Mouse (Mus musculus) cerebellum, postnatal 36 days (tissue): ENCODE measurements at regions not wholly inside any gene's neighbourhood (a gene's known extent, or its start where the extent isn't known, plus 50 kb on each side); places are given as distances from the start of the nearest gene placed in this dataset.

Experiments
- DNase-seq, 2 experiments: peaks; one replicate each; pipeline ENCODE4 v3.0.0; 2021 to 2022; ENCODE audit warnings: mixed read lengths in 2 of 2

DNA sequence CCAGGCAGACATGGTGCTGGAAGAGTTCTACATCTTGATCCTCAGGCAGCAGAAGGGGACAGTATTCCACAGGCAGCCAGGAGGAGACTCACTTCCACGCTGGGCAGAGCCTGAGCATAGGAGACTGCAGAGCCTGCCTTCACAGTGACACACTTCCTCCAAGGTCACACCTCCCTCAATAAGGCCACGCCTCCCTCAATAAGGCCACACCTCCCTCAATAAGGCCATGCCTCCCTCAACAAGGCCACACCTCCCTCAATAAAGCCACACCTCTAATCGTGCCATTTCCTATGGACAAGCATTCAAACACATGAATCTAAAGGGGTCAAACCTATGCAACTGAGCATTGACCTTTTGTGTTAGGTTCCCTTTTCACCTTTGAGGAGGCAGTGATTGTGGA is 88.5 kb upstream of the Mphosph6 start:
- DNase-seq: no peak

DNA sequence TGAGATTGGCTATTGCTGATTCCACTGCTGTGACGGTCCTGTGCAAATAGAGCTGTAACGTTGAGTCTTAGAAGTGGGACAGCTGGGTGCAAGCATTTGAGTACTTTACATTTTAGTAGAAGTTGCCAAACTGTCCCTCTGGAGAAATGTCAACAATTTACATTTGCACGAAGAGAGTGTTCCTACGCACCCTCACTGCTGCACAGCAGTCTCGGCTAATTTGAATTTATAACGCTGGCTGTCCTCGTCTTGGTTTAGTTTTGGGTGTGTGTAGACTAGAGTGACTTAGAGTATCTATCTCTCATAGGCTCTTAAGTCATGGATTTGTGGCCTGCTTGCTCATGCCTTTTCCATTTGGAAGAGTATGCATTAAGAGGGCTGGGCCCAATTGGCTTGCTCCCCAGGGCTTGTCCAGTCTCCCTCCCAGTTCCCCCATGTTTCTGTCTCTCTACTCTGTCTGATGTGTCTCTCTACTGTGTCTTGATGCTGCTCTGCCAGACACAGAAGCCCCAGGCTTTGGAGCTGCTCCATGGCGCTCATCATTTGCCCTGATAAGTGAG is 79.8 kb upstream of the Mphosph6 start:
- no peak for DNase-seq

DNA sequence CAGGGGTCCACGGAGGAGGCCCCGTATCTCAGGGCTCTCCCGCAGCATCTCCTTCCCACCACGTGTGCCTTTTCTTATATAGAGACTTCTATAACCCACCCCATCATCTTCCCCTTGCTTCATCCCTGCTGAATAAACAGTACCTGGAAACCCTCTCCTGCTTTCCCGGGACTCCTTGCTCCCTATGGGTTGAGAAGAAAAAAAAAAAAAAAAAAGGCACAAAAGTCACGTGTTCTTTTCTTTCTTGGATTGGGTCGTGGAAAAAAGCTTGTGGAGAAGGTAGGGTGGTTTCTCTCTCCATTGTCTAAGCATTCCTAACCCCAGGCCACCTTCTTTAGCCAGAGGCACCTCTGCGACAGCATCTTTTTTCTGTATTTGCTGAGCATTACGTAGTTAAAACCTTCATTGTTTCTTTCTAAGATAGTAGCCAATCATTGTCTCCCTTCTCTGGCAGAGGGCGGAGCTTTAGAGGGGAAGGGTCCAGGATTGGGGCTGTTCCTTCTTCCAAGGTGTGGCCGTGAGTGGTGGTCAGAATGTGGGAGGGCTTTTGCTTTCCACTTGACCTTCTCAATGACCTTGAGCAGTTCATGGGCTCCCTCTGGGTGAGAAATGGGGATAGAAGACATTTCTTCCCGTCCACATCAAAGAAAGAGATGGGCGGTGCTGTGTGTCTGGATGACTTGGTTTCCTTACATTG is 78.7 kb upstream of the Mphosph6 start:
- no peak for DNase-seq

DNA sequence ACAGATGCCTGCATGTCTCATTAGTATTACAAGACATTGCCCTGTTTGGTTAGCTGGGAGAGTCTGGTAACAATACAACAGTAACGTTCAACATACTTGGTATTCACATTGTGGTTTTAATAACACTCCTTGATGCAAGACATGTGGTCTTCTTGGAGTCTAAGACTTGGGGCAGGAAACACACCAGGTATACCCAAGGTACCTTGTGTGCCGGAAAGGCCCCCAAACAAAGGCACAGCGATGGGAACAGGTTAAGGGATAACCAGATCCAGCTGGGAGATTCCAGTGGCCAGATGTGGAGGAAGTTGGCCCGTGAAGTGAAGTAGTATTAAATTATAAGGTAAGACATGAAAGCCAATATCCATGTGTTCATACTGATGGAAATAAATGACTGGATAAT is 71.9 kb upstream of the Mphosph6 start:
- no peak for DNase-seq

DNA sequence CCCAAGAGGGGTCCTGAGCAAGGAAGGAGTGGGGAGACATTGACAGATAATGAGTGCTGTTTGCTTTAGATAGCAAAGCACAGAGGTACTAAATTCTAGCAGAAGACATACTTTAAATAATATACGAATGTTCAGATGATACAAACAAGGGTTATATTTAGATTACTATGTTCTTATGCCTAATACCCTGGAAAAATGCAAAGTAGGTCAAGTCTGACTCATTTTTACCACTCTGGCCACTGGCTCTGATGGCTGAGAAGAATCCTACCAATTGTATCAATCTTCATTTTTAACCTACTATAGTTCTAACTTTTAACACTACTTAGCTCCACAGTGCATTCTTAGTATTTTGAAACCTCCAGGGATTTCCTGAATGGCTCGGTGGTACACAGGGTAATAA is 65.4 kb upstream of the Mphosph6 start:
- DNase-seq: no peak

DNA sequence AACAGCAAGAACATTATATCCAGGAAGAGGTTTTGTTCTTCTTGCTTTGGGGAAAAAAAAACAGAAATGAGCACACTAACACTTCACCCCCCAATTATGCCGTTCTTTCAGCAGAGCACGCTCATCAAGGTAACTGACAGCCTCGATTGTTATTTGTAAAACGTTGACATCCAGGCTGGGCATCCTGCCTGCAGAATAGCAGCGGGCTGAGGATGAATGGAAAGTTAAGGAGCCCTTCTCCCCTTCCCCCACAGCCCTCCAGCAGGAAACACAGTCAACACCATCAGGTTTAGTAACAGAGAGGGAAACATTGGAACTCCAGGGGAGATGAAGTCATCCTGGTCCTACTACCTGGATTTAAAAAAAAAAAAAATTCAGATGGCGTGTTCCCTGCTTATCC is 63.3 kb upstream of the Mphosph6 start:
- no peak for DNase-seq

DNA sequence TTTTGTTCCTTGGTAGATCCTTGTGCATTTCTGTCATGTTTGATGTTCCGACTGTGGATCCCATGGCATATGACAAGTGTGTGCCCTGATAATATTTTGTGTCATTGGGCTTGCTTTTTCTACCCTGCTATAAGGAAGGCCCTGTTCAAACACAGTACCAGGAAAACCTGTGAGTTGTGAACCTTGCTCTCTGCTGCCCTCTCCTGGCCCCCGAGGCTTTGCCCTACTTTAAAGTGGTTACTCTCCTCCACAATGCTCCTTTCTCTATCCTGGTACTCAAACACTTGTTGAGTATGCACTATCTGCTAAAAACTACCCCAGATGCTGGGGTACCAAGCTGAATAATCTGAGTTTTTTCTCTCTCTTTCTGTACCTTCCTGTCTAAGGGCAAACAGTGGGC is 62.1 kb upstream of the Mphosph6 start:
- DNase-seq: peak; percentile 31 to 33

DNA sequence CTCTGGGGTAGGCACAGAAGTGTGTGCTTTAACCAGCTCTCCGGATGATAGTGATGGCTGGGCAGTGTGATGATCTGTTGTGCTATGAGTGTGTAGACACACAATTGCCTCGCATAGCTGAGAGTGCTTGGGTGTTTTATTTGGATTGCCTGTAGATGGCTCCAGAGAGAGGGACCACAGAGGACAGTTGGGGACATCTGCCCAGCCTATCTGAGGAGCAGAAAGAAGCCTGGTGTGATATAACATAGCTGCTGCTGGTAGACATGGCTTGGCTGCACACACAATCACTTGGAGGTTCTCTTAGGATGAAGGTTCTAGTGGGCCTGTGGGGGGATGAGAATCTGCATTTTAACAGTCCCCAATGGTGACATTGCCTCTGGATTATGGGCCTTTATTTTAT is 60.6 kb upstream of the Mphosph6 start:
- no peak for DNase-seq

DNA sequence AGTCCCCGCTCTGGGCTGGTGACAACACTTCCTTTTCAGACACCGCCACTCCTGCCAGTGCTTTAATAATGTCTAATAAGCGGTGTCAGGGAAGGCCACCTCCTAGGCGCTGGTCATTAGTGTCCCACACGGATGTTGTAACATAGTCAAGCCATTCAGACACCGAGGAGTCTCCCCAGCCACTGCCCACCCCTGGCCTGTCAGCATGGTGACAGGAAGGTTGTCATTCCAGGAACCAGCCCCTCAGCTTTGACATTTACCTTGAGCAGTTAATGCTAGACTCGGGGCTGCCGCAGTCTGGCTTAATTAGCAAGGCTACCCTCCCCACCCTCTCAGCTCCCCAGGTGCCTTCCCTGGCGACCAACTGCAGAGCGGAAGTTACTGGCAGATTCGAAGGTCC is 58.0 kb upstream of the Mphosph6 start:
- DNase-seq: no peak

DNA sequence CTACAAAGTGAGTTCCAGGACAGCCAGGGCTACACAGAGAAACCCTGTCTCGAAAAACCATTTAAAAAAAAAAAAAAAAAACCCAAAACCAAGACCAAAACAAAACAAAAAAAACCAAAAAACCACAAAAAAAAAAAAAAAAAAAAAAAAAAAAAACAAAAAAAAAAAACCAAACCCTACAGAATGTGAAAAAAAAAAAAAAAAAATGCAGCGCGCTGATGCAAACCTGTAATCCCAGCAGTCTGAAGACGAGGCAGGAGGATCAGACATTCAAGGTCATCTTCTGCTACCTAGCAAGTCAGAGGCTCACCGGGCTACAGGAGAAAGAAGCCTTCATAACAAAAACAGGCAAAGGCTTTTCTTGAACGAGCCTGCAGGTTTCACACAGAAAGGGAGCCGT is 57.4 kb upstream of the Mphosph6 start:
- no peak for DNase-seq

DNA sequence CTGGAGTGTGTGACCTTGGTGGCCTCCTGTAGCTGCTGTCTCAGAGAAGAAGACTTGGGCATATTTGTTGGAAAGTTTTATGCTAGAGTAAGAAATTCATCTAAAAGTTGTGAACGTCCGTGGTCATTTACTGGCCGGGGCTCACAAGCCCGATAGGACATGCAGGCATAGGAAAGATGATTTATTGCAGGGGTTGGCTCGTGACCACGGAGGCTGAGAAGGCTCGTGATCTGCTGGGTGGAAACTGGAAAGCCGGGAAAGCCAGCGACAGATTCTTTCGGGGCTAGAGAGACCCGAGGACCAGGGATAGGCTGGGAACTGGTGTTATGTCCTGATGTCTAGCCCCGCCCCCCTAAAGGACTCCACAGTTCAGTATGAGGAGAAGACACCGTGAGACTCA is 54.4 kb upstream of the Mphosph6 start:
- DNase-seq: no peak

DNA sequence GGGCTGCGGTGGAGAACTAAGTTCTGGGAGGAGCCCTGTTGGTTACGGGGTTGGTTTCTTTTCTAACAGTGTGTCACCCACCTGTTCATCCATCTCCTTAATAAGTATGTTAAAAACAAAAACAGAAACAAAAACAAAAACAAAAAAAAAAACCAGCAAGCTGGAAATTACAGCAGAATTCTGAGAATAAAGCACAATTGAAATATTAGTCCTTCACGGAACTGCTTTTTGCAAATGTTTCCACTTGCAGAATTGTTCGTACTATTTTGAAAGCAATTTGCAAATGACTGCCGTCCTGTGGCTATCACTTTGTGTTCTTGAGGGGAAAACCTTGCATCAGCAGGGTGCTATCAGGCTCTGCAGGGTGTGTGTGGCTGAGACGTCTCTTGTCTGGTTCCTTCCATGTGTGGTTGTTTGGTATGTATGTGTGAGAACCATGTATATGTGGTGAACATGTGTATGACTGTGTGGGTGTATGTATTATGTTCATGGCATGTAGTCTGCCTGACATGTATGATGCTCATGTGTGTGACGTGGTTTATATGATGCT is 53.3 kb upstream of the Mphosph6 start:
- DNase-seq: no peak

DNA sequence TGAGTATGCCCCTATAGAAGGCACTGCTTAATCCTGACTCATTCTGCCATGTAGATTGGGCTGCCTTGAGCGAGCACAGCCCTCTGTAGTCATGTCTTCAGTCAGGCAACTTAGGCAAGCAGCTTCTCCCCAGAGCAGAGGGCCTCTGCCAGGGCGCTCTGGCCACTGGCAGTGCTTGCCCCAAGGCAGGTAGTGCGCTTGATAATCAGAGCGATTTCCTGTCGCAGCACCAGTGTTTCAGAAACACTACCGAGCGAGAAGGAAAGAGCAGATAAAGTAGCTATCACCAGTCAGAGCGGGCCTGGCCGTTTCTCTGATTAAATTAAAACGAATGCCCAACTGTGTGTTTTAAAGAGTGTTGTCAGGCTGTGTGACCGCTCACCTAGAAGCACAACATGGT is 52.6 kb upstream of the Mphosph6 start:
- no peak for DNase-seq

DNA sequence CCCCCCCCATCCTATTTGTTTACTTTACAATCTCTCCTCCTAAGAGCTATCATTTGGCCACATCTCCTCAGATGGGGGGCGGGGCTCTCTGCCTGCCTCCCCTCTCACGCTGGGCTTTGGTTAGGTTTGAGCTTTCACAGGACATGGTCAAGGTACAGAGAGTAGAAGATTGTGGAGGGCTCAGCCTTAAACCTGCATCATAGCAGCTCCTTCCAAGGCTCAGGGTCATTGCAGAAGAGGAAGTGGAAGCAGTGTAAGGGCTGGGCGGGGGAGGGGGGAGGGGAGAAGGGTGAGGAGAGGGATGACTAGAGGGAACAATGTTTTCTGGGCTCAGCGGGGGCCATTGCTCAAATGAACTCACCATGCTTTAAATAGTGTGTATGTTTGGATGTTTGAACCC is 51.7 kb upstream of the Mphosph6 start:
- DNase-seq: no peak

DNA sequence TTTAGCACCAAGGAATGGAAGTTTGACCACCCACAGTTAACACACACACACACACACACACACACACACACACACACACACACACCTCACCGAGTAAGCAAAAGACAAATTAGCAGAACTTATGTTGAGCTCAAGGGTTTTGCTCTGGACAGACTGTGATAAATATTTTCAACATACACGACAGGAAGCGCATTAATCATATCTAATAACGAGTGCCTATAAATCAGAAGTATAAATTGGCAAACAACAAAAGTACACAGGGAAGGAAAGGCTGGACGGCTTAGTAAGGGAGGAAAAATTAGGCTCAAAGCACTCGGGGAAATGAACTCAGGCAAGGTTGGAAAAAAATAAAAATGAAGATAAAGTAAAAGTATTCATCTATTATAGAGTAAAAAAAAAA is 50.8 kb upstream of the Mphosph6 start:
- no peak for DNase-seq
